Mouse (Mus musculus): Measurements from ENCODE around the gene Parp3. TPM values are rescaled to one million over a fixed set of nuclear protein-coding genes. Genes with fewer than 3 reads are reported as not detected.
A peak's percentile ranks its signal among the peaks of the same experiment; 100 is the strongest.
"Not testable (repeated sequence)": the region's sequence is repeated elsewhere in the genome, so short reads cannot be mapped to it uniquely, and the experiment has no call there.

Parp3 gene
- 10 to 100 TPM; 51.6 to 55.7 TPM for total RNA-seq (2021)
- long read RNA-seq, experiment 1, transcript Parp3-201 (11 exons, 2,962 nt): major isoform, 21 of 68 reads
- long read RNA-seq, experiment 1, transcript Parp3-203 (11 exons, 2,495 nt): minor isoform, 6 of 68 reads
- long read RNA-seq, experiment 1, partial matches to known transcripts: 3 of 68 reads
- long read RNA-seq, experiment 1, other reads (novel, unspliced or antisense): 35 of 68 reads
- long read RNA-seq, experiment 2, transcript Parp3-201 (11 exons, 2,962 nt): major isoform, 18 of 60 reads
- long read RNA-seq, experiment 2, partial matches to known transcripts: 5 of 60 reads
- long read RNA-seq, experiment 2, other reads (novel, unspliced or antisense): 31 of 60 reads

GRCm38 (mm10) chr9:106476924-106477484 is at the start of gene Parp3:
Gene Parp3 (minus strand): TSS chr9:106476949.
- peak; percentile 93 for DNase-seq

DNA sequence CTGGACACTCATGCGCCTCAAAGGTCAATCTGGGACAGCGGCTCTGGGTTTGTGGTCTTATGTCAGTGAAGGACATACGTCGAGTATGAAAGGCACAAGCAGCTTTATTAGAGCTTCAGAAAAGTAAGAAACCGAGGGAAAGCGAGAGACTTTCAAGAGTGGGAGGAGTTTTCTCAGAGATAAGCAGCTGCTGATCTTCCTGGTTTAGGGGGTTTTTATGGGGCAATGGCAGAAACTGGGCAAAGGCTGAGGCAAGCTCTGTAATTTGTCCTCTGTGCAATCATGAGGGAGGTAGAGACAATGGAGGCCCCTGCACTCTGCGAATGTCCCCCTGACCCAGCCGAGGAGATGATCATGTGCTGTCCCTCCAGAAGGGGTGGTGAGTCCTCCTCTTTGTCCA is 43.2 kb upstream of the Parp3 start:
- no peak for DNase-seq

DNA sequence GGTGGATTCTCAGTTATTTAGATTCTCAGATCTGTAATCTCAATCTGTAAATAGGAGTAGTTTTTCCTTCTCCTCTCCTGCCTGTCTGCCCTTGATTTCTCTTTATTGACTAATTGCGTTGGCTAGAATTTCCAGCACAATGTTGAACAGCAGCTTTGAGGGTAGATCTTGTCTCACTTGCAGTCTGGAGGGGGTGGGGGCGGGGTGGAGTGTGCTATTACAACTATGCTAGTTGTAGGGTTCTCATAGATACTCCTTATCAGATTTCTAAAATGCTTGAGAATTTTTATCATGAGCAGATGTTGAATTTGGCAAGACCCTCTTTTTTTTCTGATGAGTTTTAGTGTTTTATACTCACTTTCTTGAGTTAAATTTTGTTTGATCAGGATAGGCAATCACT is 42.7 kb upstream of the Parp3 start:
- no peak for DNase-seq

DNA sequence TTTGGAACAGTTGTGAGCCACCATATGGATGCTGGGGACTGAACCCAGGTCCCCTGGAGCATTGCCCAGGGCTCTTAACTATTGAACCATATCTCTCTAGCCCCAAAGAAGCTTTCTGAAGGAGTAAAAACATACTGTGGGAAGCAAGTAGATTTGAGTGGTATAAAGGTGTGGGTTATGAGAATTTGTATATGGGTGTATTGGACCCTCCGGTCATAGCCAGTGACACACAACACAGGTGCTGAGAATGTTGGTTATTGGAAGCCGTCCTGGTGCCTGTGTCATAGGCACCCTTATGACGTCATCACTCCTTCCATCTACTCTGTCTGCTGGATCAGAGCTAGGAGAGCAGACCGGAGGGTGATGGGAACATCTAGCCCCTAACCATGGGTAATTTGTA is 37.5 kb upstream of the Parp3 start, which contains the start of gene Iqcf5:
TSS of gene Iqcf5 (plus strand) at position 301 of the 400 bp plus-strand sequence.
- DNase-seq: no peak

GRCm38 (mm10) chr9:106513566-106513965 is 36.8 kb upstream of the Parp3 start:
- DNase-seq: no peak

DNA sequence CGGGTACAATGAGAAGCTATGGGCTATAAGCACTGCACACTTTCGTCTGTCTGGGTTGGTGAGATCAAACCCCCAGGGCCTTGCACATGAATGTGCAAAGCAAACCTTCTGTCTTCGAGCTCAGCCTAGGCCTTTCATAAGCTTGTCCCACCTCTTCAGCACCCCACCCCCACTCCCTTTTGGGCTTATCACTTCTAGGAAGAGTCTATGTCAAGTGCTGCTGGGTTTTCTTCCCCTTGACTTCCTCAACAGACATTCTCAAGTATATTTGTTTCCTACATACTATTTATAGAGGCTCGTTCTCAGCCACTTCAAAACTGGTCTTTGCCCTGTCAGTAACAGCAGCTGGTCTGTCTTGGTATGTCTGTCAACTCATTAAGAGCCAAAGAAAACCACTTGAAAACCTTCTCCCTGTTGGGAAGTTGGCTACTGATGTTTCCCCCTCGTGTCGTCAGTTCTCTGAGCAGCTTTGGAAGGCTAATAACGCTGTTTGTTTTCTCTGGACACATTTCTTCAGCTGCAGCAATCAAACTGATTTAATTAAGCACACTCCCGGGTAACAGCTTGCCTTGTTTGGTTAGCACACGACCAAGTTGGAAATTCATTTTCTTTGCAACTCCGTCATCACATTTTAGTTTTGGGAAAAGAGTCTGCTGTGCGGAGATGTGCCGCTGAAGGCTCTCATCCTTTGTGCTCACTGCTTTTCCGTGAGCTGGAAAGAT is 36.1 kb upstream of the Parp3 start:
- no peak for DNase-seq

DNA sequence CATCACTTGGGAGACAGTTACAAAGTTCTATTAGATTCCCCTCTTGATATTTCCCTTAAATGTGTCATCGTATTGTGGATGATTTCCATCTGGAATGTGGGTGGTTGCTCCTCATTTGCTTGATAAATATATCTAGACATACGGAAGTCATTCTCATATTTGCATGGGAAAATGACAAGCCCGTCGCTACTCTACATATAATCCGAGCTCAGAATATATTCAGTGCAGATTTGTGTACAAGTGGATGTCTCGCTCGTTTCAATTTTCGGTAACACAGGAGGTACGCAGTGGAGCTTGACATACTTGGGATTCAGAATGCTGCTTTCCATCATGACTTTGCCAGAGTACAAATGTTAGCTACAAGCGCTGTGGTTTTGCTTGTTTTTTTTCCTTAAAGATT is 32.6 kb upstream of the Parp3 start:
- no peak for DNase-seq

DNA sequence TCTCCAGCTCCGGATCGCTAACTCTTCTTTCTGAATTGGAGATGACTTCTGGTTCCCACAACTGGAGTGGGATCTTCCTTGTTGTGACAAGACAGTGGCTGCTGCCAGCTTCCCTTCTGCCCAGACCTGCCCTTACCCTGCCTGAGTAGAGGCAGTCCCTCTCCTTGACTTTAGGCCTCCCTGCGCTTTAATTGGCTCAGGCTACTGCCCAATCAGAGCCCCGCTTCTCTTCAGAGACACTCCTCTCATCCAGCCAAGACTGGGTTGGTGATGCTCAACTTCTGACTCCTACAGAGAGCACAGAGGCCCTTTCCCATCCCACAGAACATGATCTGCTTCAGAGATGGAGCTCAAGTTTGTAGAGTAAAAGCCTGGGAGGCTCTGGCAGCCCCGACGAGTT is 27.5 kb upstream of the Parp3 start:
- DNase-seq: no peak

DNA sequence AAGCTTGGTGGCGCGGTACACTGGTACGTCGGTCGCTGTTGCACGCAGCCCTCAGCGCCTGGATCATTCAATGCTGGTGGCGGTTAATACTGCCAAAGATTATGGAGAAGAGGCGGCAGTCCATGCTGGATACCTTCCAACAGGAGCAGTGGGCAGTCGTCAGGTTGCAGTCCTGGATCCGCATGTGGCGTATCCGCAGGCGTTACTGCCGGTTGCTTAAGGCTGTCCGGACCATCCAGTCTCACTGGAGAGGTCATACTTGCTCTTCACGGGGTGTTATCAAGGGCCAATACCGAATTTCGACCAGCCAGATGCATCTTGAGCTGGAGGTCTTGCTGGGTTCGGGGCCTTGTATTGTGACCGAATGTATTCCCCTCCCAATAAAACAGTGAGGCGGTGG is 25.1 kb upstream of the Parp3 start:
- DNase-seq: no peak

DNA sequence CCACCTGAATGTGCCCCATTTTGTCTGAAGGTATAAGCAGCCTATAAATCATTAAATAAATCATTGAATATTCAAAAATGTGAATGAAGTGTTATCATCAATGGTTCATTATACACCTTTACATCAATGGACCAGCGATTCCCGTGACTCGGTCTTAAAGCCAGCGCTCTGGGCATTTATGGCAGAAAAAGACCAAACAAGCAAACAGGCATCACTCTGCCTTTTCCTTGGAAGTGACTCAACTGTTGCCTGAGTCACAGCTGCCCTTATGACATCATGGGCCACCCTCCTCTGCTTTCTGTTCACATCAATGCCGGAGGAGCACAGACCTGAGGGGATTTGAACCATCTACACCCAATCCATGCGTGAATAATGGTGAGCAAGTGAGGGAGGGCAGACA is 22.9 kb upstream of the Parp3 start, which contains the start of gene Iqcf1:
TSS of gene Iqcf1 (plus strand) at position 301 of the 400 bp plus-strand sequence.
- no peak for DNase-seq

DNA sequence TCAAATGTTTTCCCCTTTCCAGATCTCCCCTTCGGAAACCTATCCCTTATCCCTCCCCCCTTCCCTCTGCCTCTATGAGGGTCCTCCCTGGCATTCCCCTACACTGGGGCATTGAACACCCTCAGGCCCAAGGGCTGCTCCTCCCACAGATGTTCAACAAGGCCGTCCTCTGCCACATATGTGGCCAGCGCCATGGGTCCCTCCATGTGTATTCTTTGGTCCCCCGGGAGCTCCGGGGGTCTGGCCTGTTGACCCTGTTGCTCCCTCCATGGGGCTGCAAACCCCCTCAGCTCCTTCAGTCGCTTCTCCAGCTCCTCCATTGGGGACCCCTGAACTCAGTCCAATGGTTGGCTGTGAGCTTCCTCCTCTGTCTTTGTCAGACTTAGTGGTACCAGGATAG is 10.9 kb upstream of the Parp3 start:
- DNase-seq: not testable (repeated sequence)

- DNase-seq: no peak
Observed at GRCm38 (mm10) chr9:106485076-106485475, 8.3 kb upstream of the Parp3 start.

DNA sequence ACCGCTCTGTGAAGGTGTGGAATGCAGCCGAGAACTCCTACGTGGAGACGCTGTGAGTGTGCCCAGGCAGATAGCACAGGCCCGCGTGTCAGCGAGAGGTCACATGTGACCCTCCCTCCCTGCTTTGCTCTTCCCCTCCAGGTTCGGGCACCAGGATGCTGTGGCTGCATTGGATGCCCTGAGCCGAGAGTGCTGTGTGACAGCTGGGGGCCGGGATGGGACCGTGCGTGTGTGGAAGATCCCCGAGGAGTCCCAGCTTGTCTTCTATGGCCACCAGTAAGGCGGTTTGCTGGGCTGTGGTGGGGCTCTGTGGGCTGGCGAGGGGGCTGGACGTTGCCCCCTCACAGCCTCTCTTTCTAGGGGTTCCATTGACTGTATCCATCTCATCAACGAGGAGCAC is 6.9 kb upstream of the Parp3 start:
- DNase-seq: peak; percentile 3

GRCm38 (mm10) chr9:106483136-106483535 is 6.4 kb upstream of the Parp3 start:
- DNase-seq: no peak

DNA sequence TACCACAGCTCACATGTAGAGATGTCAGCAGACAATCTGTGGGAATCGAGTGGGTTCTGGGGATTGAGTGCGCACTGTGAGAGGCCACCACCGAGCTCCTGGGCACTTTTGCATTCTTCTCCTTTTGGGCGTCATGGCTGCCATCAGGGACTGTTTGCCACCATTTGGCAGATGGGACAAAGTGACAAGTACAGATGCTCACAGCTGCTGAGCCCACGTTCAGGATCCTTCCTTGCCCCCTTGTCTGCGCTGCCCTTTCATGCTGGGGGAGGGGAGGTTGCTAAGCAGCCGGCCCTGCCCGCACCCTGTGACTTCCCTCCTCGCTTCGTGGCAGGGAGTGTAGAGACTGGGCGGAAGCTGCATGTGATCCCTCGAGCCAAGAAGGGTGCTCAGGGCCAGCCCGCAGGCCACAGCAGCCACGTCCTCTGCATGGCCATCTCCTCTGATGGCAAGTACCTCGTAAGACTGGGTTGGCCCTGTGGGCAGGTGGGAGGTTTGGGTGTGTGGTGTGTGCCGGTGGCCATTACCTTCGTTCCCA is 5.9 kb upstream of the Parp3 start:
- DNase-seq: peak; percentile 3

GRCm38 (mm10) chr9:106481676-106482075 is 4.9 kb upstream of the Parp3 start:
- DNase-seq: peak; percentile 3

GRCm38 (mm10) chr9:106481075-106481474 is 4.3 kb upstream of the Parp3 start:
- DNase-seq: peak; percentile 2

GRCm38 (mm10) chr9:106480541-106480940 is 3.8 kb upstream of the Parp3 start:
- DNase-seq: peak; percentile 2

GRCm38 (mm10) chr9:106478101-106478500 is 1.4 kb upstream of the Parp3 start:
- peak; percentile 2 for DNase-seq

DNA sequence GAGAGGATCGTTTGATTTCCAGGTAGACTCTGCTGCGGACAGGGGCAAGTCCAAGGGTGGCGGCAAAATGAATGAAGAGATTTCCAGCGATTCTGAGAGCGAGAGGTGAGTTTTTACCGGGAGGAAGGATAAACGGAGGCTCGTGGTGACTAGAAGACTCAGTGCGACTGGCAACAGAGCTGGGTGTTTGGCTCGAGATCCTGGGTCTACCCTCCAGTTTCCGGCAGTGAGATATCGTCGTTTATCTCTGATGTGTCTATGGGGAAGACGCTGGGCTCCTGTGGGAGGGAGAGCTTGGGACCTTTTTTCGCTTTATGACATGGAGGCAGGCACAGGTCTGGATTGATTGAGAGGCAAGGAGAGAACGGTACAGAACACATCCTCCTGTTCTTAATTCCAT is 900 bp upstream of the Parp3 start:
- DNase-seq: peak; percentile 3

GRCm38 (mm10) chr9:106476002-106476923 is 486 bp downstream of the Parp3 start:
- DNase-seq: peak; percentile 57

GRCm38 (mm10) chr9:106475663-106476001 is 1.1 kb downstream of the Parp3 start, which contains the start of gene Rrp9:
Gene Rrp9 (plus strand): TSS chr9:106475963.
- peak; percentile 20 for DNase-seq
